Mouse (Mus musculus) forebrain, embryonic 15.5 days (tissue): ENCODE results near the gene Cx3cr1. TPM values are rescaled to one million over a fixed set of nuclear protein-coding genes. Genes with fewer than 3 reads are reported as not detected.

Source experiments
- ATAC-seq: fragments of 200-750 bp; cut with Nextera tagmentation; replicated peaks from 2 replicates; pipeline ENCODE4 v1.8.0; 2017; ENCODE audit warnings: mild to moderate bottlenecking, moderate TSS enrichment, moderate library complexity
- H3K27ac ChIP-seq: fragments of 300-500 bp; sonication (generic); replicated peaks from 2 replicates; pipeline ENCODE4 v1.5.1; 2015; ENCODE audit warnings: mild to moderate bottlenecking, inconsistent platforms
- H3K27me3 ChIP-seq: fragments of 300-500 bp; sonication (generic); 2 replicates; pipeline ENCODE4 v1.6.1; 2015; ENCODE audit warnings: inconsistent platforms
- H3K36me3 ChIP-seq: fragments of 300-500 bp; sonication (generic); 2 replicates; pipeline ENCODE4 v1.6.1; 2015; ENCODE audit warnings: mild to moderate bottlenecking, inconsistent platforms
- H3K4me1 ChIP-seq: fragments of 300-500 bp; sonication (generic); 2 replicates; pipeline ENCODE4 v1.6.1; 2015; ENCODE audit warnings: inconsistent platforms
- H3K4me2 ChIP-seq: fragments of 300-500 bp; sonication (generic); replicated peaks from 2 replicates; pipeline ENCODE4 v1.6.1; 2015; ENCODE audit warnings: mild to moderate bottlenecking, inconsistent platforms
- H3K4me3 ChIP-seq: fragments of 300-500 bp; sonication (generic); 2 replicates; pipeline ENCODE4 v1.5.1; 2015; ENCODE audit warnings: mild to moderate bottlenecking, inconsistent platforms
- H3K9ac ChIP-seq: fragments of 300-500 bp; sonication (generic); replicated peaks from 2 replicates; pipeline ENCODE4 v1.6.1; 2015; ENCODE audit warnings: mild to moderate bottlenecking, inconsistent platforms
- H3K9me3 ChIP-seq: fragments of 300-500 bp; sonication (generic); 2 replicates; pipeline ENCODE4 v1.6.1; 2016; ENCODE audit warnings: inconsistent platforms
- WGBS: fragments of 180-500 bp; shearing (Covaris S2); methylation state at CpG from one replicate; pipeline ENCODE4 v1.1.7; 2015; ENCODE audit warnings: mixed read lengths; 5-methylcytosine and 5-hydroxymethylcytosine counted together
- polyA plus RNA-seq: library from polyadenylated mRNA; unstranded; fragments of >200 nt; fragmentation: Nextera tagmentation; extraction: Ambion mirVana; gene quantifications from 2 replicates; pipeline ENCODE4 v1.2.1, GENCODE M21; 2015

Cx3cr1 gene
- polyA plus RNA-seq, 1 experiment from 2014 or later: 6.9 TPM

DNA sequence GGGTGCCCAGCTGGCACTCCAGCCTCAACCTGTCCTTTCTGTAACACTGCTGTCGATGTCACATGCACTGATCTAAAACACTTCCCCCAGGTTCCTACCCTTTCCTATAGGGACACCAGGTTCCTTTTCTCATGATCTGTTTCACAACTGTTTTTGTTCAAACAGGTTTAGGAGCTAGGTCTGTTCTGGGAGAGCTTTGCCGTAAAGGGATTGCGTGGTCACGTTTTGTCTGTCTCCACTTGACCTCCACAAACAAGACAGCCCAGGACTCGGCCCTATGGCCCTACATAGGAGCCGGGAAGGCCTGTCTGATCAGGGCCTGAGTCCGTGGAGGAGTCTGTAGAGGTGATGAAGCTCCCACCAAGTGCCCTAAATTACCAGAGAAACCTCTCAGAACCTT lies 99.9 kb downstream of the Cx3cr1 start:
- no peak for ATAC-seq
- WGBS: 80% methylated on average over 7 of the region's 7 CpGs
- Histone ChIP-seq H3K27me3 (no peaks in the 10 kb centered on the region), H3K4me1 (peaks cover 27% of the 10 kb centered on the region), H3K27ac (peak overlapping the region; percentile 92), H3K9ac (no peak overlapping the region), H3K9me3 (no peaks in the 10 kb centered on the region), H3K4me3 (no peak overlapping the region), H3K36me3 (no peaks in the 10 kb centered on the region), H3K4me2 (no peak overlapping the region)

DNA sequence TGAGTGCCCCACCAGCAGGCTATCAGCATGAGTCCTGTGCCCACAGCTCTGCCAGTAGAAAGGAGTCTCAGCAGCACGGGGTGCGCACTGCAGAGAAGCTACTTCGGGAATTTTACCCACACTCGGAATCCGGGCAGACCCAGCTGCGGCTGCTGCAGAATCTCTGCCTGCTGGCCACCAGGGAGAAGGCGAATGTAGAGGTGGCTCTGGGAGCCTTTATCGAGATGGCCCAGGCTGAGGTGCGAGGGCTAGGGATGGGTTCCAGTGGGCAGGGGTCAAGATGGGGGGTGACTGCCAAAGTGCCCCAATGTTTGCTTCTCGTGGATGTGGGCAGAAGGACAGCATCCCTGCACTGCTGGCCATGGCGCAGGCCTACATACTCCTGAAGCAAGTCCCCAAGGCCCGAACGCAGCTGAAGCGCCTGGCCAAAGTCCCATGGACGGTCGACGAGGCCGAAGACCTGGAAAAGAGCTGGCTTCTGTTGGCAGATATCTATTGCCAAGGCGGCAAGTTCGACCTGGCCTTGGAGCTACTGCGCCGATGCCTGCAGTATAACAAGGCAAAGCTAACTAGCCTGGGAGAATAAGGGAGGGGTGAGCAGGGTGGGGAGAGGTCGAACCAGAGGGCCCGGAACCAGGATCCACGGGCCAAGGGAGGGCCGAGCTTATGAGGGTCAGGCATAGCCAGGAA lies 103.3 kb downstream of the Cx3cr1 start:
- ATAC-seq: no peak
- Histone ChIP-seq H3K9me3 (no peaks in the 10 kb centered on the region), H3K36me3 (no peaks in the 10 kb centered on the region), H3K27me3 (no peaks in the 10 kb centered on the region), H3K4me3 (no peak overlapping the region), H3K9ac (no peak overlapping the region), H3K4me1 (peaks cover 16% of the 10 kb centered on the region), H3K27ac (no peak overlapping the region), H3K4me2 (no peak overlapping the region)
- WGBS: 88% methylated on average over 26 of the region's 26 CpGs

GRCm38 (mm10) chr9:119965186-119965585 lies 104.5 kb downstream of the Cx3cr1 start:
- no peak for ATAC-seq
- Histone ChIP-seq H3K4me1 (peaks cover 4% of the 10 kb centered on the region), H3K27me3 (no peaks in the 10 kb centered on the region), H3K36me3 (no peaks in the 10 kb centered on the region), H3K9me3 (no peaks in the 10 kb centered on the region), H3K27ac (no peak overlapping the region), H3K4me2 (no peak overlapping the region), H3K9ac (no peak overlapping the region), H3K4me3 (no peak overlapping the region)
- WGBS: 62% methylated on average over 3 of the region's 3 CpGs

- WGBS: 88% methylated on average over 3 of the region's 3 CpGs
- no peak overlapping the region for H3K27ac ChIP-seq
- H3K4me2 ChIP-seq: no peak overlapping the region
- H3K4me1 ChIP-seq: no peaks in the 10 kb centered on the region
- H3K4me3 ChIP-seq: no peak overlapping the region
- H3K36me3 ChIP-seq: no peaks in the 10 kb centered on the region
- no peak for ATAC-seq
- no peaks in the 10 kb centered on the region for H3K9me3 ChIP-seq
- H3K9ac ChIP-seq: no peak overlapping the region
- no peaks in the 10 kb centered on the region for H3K27me3 ChIP-seq
These were observed 105.5 kb downstream of the Cx3cr1 start for GRCm38 (mm10) chr9:119964206-119964605.

GRCm38 (mm10) chr9:119962987-119963667 lies 106.6 kb downstream of the Cx3cr1 start:
- Histone ChIP-seq H3K9me3 (no peaks in the 10 kb centered on the region), H3K4me3 (no peak overlapping the region), H3K36me3 (no peaks in the 10 kb centered on the region), H3K27me3 (no peaks in the 10 kb centered on the region), H3K4me1 (no peaks in the 10 kb centered on the region), H3K27ac (no peak overlapping the region), H3K4me2 (no peak overlapping the region), H3K9ac (no peak overlapping the region)
- WGBS: 8% methylated on average over 21 of the region's 21 CpGs
- ATAC-seq: peak; percentile 32; the same call in 1 of the 2 replicates

DNA sequence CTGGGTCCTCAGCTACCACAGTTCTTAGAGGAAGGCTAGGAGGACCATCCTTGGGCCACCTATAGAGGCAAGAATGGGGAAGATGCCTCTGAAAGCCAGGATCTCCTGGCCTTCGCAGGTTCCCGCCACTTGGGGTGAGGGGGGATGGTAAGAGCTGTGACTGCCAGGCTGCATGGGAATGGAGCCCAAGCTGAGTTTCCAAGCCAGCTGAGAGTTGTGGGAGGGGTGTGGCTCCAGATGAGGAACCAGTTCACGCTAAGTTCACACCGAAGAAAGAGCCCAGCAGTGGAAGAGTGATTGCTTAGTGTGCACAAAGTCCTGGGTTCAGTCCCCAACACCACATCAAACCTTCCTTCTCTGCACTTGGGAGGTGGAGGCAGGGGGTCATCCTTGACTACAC lies 107.5 kb downstream of the Cx3cr1 start:
- Histone ChIP-seq H3K4me2 (no peak overlapping the region), H3K4me3 (no peak overlapping the region), H3K27me3 (no peaks in the 10 kb centered on the region), H3K9ac (no peak overlapping the region), H3K9me3 (no peaks in the 10 kb centered on the region), H3K36me3 (no peaks in the 10 kb centered on the region), H3K27ac (no peak overlapping the region), H3K4me1 (no peaks in the 10 kb centered on the region)
- ATAC-seq: no peak
- whole genome bisulfite sequencing: 75% methylated on average over 4 of the region's 4 CpGs

- Histone ChIP-seq H3K27ac (no peak overlapping the region), H3K4me2 (no peak overlapping the region), H3K27me3 (no peaks in the 10 kb centered on the region), H3K9ac (no peak overlapping the region), H3K4me1 (no peaks in the 10 kb centered on the region), H3K9me3 (no peaks in the 10 kb centered on the region), H3K4me3 (no peak overlapping the region), H3K36me3 (no peaks in the 10 kb centered on the region)
- no peak for ATAC-seq
- 80% methylated on average over 9 of the region's 9 CpGs for WGBS
These were observed 110.8 kb downstream of the Cx3cr1 start for GRCm38 (mm10) chr9:119958835-119959234.

DNA sequence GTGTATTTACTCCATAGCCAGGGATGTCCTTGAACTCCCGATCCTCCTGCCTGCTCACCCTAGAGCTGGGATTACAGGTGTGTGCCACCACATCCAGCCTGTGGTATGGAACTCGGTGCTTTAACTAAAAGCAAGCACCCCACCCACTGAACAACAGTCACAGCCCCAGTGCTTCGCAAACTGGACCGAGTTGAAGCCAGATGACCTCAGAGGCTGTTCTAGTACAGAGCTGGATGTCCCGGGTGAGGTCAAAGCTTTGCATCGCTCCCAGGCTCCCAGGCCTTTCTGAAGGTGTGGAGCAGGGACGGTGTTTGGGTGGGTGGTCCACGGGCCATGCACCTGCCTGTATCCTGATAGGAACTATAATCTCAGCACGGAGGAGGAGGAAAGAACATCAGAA lies 118.3 kb downstream of the Cx3cr1 start:
- no peak overlapping the region for H3K4me2 ChIP-seq

GRCm38 (mm10) chr9:119950434-119950833 lies 119.2 kb downstream of the Cx3cr1 start:
- H3K36me3 ChIP-seq: no peaks in the 10 kb centered on the region
- ATAC-seq: no peak
- H3K4me2 ChIP-seq: no peak overlapping the region
- H3K4me3 ChIP-seq: no peak overlapping the region
- no peaks in the 10 kb centered on the region for H3K9me3 ChIP-seq
- WGBS: 60% methylated on average over 6 of the region's 6 CpGs
- H3K27me3 ChIP-seq: no peaks in the 10 kb centered on the region
- H3K9ac ChIP-seq: no peak overlapping the region
- 0 out of 2 replicates have a peak overlapping the region, but pooled peaks have one; percentile 18 for H3K27ac ChIP-seq
- H3K4me1 ChIP-seq: peaks cover 9% of the 10 kb centered on the region

More for the DNA sequence above, 118.3 kb downstream of the Cx3cr1 start:
- H3K36me3 ChIP-seq: no peaks in the 10 kb centered on the region
- no peak overlapping the region for H3K4me3 ChIP-seq
- H3K4me1 ChIP-seq: peaks cover 9% of the 10 kb centered on the region
- H3K27me3 ChIP-seq: no peaks in the 10 kb centered on the region
- H3K9ac ChIP-seq: no peak overlapping the region
- H3K27ac ChIP-seq: no peak overlapping the region
- no peaks in the 10 kb centered on the region for H3K9me3 ChIP-seq
- 88% methylated on average over 9 of the region's 9 CpGs for WGBS
- ATAC-seq: no peak

GRCm38 (mm10) chr9:119948804-119949203 lies 120.9 kb downstream of the Cx3cr1 start:
- Histone ChIP-seq H3K9me3 (no peaks in the 10 kb centered on the region), H3K27me3 (no peaks in the 10 kb centered on the region), H3K9ac (no peak overlapping the region), H3K27ac (no peak overlapping the region), H3K4me3 (no peak overlapping the region), H3K36me3 (no peaks in the 10 kb centered on the region), H3K4me1 (peaks cover 9% of the 10 kb centered on the region), H3K4me2 (no peak overlapping the region)
- ATAC-seq: no peak
- WGBS: 57% methylated on average over 3 of the region's 3 CpGs

DNA sequence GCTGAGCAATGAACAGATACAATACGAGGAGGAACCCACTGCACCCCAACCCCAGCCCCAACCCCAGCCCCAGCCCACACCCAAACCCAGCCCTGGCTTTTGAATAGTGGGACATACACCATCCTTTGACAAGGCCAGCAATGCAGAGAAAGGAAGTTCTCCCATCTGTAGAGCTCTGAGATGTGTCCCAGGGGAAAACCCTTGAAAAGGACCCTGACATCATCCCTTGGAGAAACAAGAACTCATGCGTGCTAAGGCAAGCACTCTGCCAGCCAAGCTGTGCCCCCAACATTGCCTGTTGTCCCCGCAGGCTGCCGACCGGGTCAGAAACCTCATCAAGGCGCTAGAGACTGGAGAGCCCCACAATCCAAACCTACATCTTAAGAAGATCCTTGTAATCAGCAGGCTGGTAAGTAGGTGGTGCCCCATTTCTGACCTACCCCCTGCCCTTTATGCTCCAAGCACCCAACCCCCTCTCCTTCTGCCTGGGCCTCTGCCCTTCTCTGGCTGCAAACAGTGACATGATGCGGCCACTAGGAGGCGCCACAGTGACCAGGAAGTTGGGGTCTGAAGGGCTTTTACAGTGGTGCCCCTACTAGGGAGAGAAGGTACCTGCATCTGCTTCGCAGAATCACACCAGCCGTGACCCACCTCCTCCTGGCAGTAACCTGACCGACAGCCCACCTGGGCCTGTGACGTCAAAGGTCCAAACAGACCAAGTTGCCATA lies 124.3 kb downstream of the Cx3cr1 start:
- 76% methylated on average over 12 of the region's 12 CpGs for WGBS
- Histone ChIP-seq H3K27ac (no peak overlapping the region), H3K27me3 (no peaks in the 10 kb centered on the region), H3K4me3 (no peak overlapping the region), H3K9me3 (no peaks in the 10 kb centered on the region), H3K4me2 (no peak overlapping the region), H3K36me3 (no peaks in the 10 kb centered on the region), H3K9ac (no peak overlapping the region), H3K4me1 (peaks cover 3% of the 10 kb centered on the region)
- ATAC-seq: no peak

DNA sequence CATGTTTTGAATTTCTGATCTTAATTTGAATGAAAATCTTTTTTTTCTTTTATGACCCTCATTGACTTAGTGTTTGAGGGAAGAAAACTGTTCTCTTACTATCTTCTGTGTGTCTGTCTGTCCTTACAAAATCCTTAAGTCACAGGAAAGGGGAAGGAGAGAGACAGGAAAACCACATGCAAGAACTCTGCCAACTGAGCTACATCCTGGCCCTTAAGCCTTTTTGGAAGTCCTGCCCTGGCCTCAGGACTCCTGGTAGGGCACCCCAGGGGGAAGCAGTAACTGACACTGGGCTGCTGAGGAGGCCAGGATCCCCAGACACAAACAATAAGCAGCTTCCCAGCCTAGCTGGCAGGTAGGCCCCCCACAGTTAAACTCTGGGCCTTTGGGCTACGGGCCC lies 126.4 kb downstream of the Cx3cr1 start:
- ATAC-seq: no peak

More for the DNA sequence above, 126.4 kb downstream of the Cx3cr1 start:
- Histone ChIP-seq H3K9ac (no peak overlapping the region), H3K27ac (no peak overlapping the region), H3K4me3 (no peak overlapping the region), H3K36me3 (no peaks in the 10 kb centered on the region), H3K27me3 (no peaks in the 10 kb centered on the region), H3K9me3 (no peaks in the 10 kb centered on the region), H3K4me2 (no peak overlapping the region), H3K4me1 (no peaks in the 10 kb centered on the region)
- WGBS: 54% methylated on average over 1 of the region's 1 CpGs
